Mouse (Mus musculus): ENCODE data around the gene Ubac2. TPM values are rescaled to one million over a fixed set of nuclear protein-coding genes. Genes with fewer than 3 reads are reported as not detected.

The Ubac2 gene
- polyA plus RNA-seq, 1 experiment from 2014 or later, result 43.2 TPM

DNA sequence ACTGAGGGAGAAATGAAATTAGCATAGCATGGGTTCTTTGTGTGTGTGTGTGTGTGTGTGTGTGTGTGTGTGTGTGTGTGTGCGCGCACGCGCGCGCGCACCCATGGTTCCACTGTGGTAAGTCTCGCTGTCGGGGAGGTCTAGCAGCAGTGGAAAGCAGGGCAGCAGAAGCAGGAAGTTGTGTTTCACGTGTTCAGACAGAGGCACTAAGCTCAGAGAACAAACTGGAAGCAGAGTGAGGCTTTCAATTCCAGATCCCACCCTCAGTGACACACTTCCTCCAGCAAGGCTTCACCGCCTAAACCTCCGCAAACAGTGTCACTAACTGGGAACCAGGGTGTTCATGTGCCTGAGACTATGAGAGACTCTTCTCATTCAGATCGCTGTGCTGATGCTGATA, 131.1 kb downstream of the Ubac2 start:
- Histone ChIP-seq H3K4me3 (ENCODE audit: low read depth, low read length) (no peak overlapping the region), H3K4me2 (replicated peaks; ENCODE audit: low read depth, low read length) (no peak overlapping the region), H3K9me3 (ENCODE audit: low read length) (no peaks in the 10 kb centered on the region), H3K27ac (ENCODE audit: low read length) (no peak overlapping the region), H3K9ac (replicated peaks; ENCODE audit: low read depth) (no peak overlapping the region), H3K4me1 (ENCODE audit: insufficient read depth, low read depth, low read length) (no peaks in the 10 kb centered on the region), H3K27me3 (replicated peaks; ENCODE audit: insufficient read depth, low read length) (no peaks in the 10 kb centered on the region), H3K36me3 (ENCODE audit: insufficient read depth, low read length) (0 out of 2 replicates have a peak, but pooled peaks cover 6% of the 10 kb centered on the region)
- TF ChIP-seq CTCF (IDR thresholded peaks at IDR 0.05) (no peak), EP300 (IDR thresholded peaks at IDR 0.05) (no peak)
- WGBS, result 83% methylated on average over 13 of the region's 13 CpGs
- DNase-seq (ENCODE audit: low spot score) (peak; percentile 49), ATAC-seq (peak; percentile 9; the same call in 1 of the 2 replicates)

DNA sequence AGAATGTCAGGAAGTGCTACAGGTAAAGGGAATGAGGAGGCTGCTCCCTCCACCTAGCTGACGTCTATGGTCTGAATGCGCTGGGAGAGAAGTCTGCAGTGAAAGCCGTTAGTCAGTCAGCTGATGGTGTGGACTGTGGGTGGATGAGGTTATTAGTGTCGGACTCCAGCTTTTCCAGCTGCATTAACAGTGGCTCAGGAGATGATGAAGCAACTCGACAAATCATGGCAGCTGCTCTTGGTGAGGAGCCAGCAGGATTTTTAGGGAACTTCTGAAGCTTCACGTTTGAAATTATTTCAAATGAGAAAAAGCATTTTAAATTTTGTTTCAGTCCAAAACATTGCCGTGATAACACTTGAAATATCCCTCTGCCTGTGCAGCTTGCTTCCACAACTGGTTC, 131.9 kb downstream of the Ubac2 start:
- DNase-seq (ENCODE audit: low spot score), result peak; percentile 26
- H3K27me3 ChIP-seq (replicated peaks; ENCODE audit: insufficient read depth, low read length), result no peaks in the 10 kb centered on the region
- no peak for TF ChIP-seq EP300 (IDR thresholded peaks at IDR 0.05)
- TF ChIP-seq CTCF (IDR thresholded peaks at IDR 0.05), result no peak
- no peak overlapping the region for H3K4me2 ChIP-seq (replicated peaks; ENCODE audit: low read depth, low read length)
- WGBS, result 68% methylated on average over 7 of the region's 7 CpGs
- H3K4me1 ChIP-seq (ENCODE audit: insufficient read depth, low read depth, low read length), result no peaks in the 10 kb centered on the region
- no peaks in the 10 kb centered on the region for H3K9me3 ChIP-seq (ENCODE audit: low read length)
- no peak overlapping the region for H3K4me3 ChIP-seq (ENCODE audit: low read depth, low read length)
- H3K9ac ChIP-seq (replicated peaks; ENCODE audit: low read depth), result no peak overlapping the region
- no peak for ATAC-seq
- H3K27ac ChIP-seq (ENCODE audit: low read length), result no peak overlapping the region
- 0 out of 2 replicates have a peak, but pooled peaks cover 6% of the 10 kb centered on the region for H3K36me3 ChIP-seq (ENCODE audit: insufficient read depth, low read length)

DNA sequence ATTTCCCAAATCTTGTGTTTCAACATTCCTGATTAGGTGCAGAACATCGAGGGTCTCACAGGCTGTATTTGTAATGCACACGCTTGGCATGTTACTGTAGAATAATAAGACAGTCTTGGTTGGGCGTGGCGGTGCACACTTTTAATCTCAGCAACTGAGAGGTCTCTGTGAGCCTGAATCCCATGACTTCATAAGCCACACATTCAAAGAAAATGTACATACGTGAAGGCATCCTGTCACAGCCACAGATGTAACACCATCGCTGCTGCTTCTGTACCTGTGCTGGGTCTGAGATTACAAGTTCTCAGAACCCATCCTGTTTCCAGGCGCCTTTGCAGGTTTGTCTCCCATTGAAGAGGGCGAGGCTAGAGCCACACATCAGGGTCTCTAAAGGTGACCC, 133.3 kb downstream of the Ubac2 start:
- DNase-seq (ENCODE audit: low spot score), result no peak
- H3K4me2 ChIP-seq (replicated peaks; ENCODE audit: low read depth, low read length), result no peak overlapping the region
- 0 out of 2 replicates have a peak, but pooled peaks cover 6% of the 10 kb centered on the region for H3K36me3 ChIP-seq (ENCODE audit: insufficient read depth, low read length)
- WGBS, result 90% methylated on average over 8 of the region's 8 CpGs
- no peaks in the 10 kb centered on the region for H3K4me1 ChIP-seq (ENCODE audit: insufficient read depth, low read depth, low read length)
- TF ChIP-seq EP300 (IDR thresholded peaks at IDR 0.05) (no peak), CTCF (IDR thresholded peaks at IDR 0.05) (no peak)
- H3K27ac ChIP-seq (ENCODE audit: low read length), result no peak overlapping the region
- ATAC-seq, result no peak
- H3K27me3 ChIP-seq (replicated peaks; ENCODE audit: insufficient read depth, low read length), result no peaks in the 10 kb centered on the region
- H3K9me3 ChIP-seq (ENCODE audit: low read length), result no peaks in the 10 kb centered on the region
- H3K4me3 ChIP-seq (ENCODE audit: low read depth, low read length), result no peak overlapping the region
- H3K9ac ChIP-seq (replicated peaks; ENCODE audit: low read depth), result no peak overlapping the region

DNA sequence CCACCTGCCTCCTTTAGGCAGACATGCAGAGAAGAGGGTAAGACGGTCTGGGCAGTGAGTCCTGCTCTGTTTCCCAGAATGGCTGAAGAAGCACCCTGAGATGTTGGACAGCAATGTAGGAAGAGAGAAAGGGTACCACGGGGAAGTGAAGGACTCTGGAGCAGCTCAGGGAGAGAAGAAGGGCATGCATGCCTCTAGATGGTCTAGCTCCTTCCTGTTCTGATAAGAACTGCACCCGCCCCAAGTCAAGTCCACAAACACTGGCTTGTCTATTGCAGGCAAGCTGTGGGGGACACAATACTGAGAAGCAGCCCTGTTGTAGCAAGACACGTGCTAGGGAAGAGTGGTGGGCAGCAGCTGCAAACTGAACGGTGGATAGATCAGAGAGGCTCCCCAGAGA, 133.8 kb downstream of the Ubac2 start:
- no peaks in the 10 kb centered on the region for H3K4me1 ChIP-seq (ENCODE audit: insufficient read depth, low read depth, low read length)
- H3K4me3 ChIP-seq (ENCODE audit: low read depth, low read length), result no peak overlapping the region
- no peaks in the 10 kb centered on the region for H3K9me3 ChIP-seq (ENCODE audit: low read length)
- H3K9ac ChIP-seq (replicated peaks; ENCODE audit: low read depth), result no peak overlapping the region
- ATAC-seq, result no peak
- no peaks in the 10 kb centered on the region for H3K27me3 ChIP-seq (replicated peaks; ENCODE audit: insufficient read depth, low read length)
- TF ChIP-seq CTCF (IDR thresholded peaks at IDR 0.05) (no peak), EP300 (IDR thresholded peaks at IDR 0.05) (no peak)
- WGBS, result 65% methylated on average over 5 of the region's 5 CpGs
- no peak for DNase-seq (ENCODE audit: low spot score)
- H3K36me3 ChIP-seq (ENCODE audit: insufficient read depth, low read length), result 0 out of 2 replicates have a peak, but pooled peaks cover 6% of the 10 kb centered on the region
- no peak overlapping the region for H3K27ac ChIP-seq (ENCODE audit: low read length)
- no peak overlapping the region for H3K4me2 ChIP-seq (replicated peaks; ENCODE audit: low read depth, low read length)

DNA sequence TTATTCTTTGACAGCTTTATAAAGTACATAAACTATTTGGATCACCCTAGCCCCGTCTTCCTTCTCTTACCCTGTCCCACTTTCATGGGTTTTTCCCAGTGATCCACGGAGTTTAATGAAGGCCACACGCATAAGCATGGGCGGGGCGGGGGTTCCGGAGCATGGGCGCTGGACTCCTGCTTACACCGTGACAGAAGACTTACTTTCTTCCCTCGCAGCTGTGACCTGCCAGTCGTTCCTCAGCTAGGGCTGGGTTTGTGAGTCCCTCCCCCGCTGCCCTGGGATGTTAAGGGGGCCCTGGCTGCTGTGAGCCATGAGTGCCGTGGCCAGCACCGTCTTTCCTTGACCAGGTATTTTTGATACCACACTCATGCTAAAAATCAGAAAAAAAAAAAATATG, 134.4 kb downstream of the Ubac2 start:
- Histone ChIP-seq H3K4me3 (ENCODE audit: low read depth, low read length) (no peak overlapping the region), H3K9me3 (ENCODE audit: low read length) (no peaks in the 10 kb centered on the region), H3K4me2 (replicated peaks; ENCODE audit: low read depth, low read length) (no peak overlapping the region), H3K9ac (replicated peaks; ENCODE audit: low read depth) (no peak overlapping the region), H3K27ac (ENCODE audit: low read length) (no peak overlapping the region), H3K27me3 (replicated peaks; ENCODE audit: insufficient read depth, low read length) (no peaks in the 10 kb centered on the region), H3K4me1 (ENCODE audit: insufficient read depth, low read depth, low read length) (no peaks in the 10 kb centered on the region), H3K36me3 (ENCODE audit: insufficient read depth, low read length) (0 out of 2 replicates have a peak, but pooled peaks cover 6% of the 10 kb centered on the region)
- TF ChIP-seq CTCF (IDR thresholded peaks at IDR 0.05), result no peak
- TF ChIP-seq EP300 (IDR thresholded peaks at IDR 0.05), result no peak
- ATAC-seq (no peak), DNase-seq (ENCODE audit: low spot score) (no peak)
- WGBS, result 75% methylated on average over 13 of the region's 13 CpGs

DNA sequence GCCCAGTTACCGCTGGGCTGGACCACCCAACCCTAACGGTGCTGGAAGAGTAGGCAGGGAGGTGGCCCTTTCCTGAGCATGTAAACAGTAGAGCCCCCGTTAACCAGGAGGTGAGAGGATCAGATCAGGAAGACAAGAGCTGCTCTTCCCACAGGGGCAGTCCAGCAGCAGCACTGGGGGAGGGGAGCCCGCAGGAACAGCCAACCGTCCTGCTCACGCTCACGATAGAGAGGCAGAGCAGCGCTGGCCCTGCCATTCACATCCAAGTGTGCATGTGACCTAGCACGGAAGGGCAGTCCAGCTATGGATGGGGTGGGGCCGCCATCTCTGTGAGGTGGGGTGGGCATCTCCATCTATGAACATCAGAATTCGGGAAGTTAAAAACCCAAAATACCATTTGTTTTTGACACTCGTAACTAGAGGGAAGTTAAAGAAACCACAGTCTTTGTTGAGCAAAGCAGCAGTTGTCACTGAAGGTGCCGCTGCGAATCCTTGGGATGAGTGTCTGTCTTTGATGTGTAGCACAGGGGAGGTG, 135.1 kb downstream of the Ubac2 start:
- H3K9me3 ChIP-seq (ENCODE audit: low read length), result no peaks in the 10 kb centered on the region
- DNase-seq (ENCODE audit: low spot score), result peak; percentile 13
- 0 out of 2 replicates have a peak, but pooled peaks cover 6% of the 10 kb centered on the region for H3K36me3 ChIP-seq (ENCODE audit: insufficient read depth, low read length)
- no peak overlapping the region for H3K27ac ChIP-seq (ENCODE audit: low read length)
- H3K4me2 ChIP-seq (replicated peaks; ENCODE audit: low read depth, low read length), result no peak overlapping the region
- 63% methylated on average over 14 of the region's 14 CpGs for WGBS
- H3K9ac ChIP-seq (replicated peaks; ENCODE audit: low read depth), result no peak overlapping the region
- ATAC-seq, result no peak; the same call in 1 of the 2 replicates
- no peak for TF ChIP-seq CTCF (IDR thresholded peaks at IDR 0.05)
- TF ChIP-seq EP300 (IDR thresholded peaks at IDR 0.05), result no peak
- H3K4me1 ChIP-seq (ENCODE audit: insufficient read depth, low read depth, low read length), result no peaks in the 10 kb centered on the region
- no peak overlapping the region for H3K4me3 ChIP-seq (ENCODE audit: low read depth, low read length)
- H3K27me3 ChIP-seq (replicated peaks; ENCODE audit: insufficient read depth, low read length), result no peaks in the 10 kb centered on the region

All from lung, postnatal 0 days (tissue).